Mouse (Mus musculus): ENCODE data around the gene D7Ertd443e.

D7Ertd443e gene

GRCm38 (mm10) chr7:134385561-134385960 lies at the start of gene D7Ertd443e:
TSS of gene D7Ertd443e (minus strand) at chr7:134385661.
- DNase-seq (ENCODE audit: low spot score in 2 of 2), result no peak

DNA sequence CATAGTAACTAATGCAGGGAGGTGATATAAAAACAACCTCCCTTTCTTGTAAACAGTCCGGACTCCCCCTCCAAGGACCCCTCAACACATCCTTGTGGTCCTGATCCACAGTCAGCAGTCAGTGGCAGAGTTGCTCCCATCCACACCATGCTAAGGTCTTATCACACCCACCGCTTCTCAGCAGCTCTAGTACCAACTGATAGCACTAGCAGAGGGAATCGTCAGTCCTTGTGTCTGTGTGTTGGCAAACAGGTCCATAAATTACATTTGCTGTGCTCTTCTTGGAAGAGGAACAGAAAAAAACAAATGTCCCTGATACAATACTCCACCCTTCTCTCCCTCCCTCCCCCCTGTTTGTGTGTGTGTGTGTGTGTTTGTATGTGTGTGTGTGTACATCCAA lies 46.2 kb upstream of the D7Ertd443e start:
- no peak for DNase-seq (ENCODE audit: low spot score in 2 of 2)

DNA sequence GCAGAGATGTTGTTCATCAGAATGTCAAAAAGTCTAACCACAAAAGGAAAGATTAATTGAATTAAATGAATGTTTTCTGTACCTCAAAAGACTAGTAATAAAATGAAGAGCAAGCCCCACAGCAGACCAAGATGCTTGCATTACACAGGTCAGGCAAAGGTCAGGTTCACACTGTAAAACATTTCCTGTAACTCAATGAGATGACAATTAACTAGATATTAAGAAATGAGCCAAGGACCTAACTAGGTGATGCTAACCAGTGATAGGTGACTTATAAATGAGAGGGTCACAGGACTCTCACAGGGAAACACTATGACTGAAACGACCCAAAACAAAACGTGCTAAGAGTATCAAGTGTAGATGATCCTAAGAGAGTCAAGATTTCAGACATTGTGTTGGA lies 43.2 kb upstream of the D7Ertd443e start:
- no peak for DNase-seq (ENCODE audit: low spot score in 2 of 2)

- no peak for DNase-seq (ENCODE audit: low spot score in 2 of 2)
Observed at GRCm38 (mm10) chr7:134415014-134415413, 29.6 kb upstream of the D7Ertd443e start.

DNA sequence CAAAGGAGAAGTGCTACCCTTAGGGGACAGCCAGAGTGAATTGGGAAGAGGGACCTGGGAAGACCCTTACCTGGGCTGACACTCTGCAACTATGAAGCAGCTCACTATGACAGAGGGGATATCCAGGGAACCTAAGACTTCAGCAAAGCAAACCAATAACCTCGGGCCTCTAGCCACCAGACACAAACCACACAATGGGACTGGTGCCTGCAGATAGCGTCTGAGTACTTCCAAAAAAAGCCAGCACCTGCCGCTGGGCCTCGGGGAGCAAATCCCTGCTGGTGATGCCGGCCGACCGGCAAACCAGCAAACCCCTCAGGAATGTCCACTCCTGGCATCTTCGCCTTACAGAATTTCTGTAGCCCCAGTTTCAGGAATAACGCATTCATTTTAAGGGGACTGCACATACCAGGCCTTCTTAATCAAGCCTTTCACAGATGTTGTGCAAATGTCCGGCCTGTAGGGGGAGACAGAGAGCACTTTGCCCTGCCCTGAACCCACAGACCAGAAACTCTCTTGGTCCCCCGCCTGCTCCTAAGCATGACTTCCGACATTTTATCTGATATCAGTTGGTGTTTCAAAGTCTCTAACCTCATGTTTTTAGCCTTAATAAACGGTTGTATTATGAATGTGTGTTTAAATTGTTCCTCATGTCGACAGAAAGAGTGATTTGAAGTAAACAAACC lies 28.7 kb upstream of the D7Ertd443e start:
- peak in 1 of 2 experiments; percentile 2 for DNase-seq (ENCODE audit: low spot score in 2 of 2)

DNA sequence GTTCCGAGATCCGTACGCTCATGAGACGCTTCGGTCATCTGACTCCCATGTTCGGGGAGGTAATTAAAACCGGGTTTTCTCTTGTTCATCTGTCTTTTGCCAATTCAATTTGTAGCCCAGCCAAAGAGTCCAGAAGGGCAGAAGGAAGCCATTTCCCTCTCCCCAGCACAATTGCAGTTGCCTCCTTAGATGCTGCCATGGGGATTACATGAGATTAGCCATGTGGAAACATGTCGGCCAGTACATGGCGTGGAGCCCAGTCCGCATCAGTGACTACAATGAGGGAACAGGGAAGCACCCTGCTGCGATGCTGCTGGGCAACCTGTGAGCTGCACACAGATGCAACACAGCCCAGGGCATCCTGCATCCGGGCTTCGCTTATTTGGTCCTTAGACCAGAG lies 23.2 kb upstream of the D7Ertd443e start:
- no peak for DNase-seq (ENCODE audit: low spot score in 2 of 2)

DNA sequence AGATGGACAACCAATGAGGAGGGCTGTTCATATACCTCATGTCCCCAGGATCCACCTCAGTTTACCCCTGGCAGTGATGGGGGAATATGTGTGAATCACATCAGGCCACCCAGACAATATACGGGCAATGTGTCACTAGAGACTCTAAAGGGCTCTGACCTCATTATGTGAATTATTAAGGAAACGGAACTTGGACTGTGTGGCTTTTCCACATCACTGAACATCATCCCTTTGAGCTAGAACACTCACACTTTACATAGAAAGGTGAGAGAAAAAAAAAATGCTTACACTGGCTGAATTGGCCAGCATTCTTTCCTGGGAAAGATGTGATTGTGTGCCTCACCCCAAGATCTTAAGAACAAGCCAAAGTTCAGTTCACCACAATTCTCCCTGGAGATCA lies 15.3 kb upstream of the D7Ertd443e start:
- DNase-seq (ENCODE audit: low spot score in 2 of 2), result no peak

- DNase-seq (ENCODE audit: low spot score in 2 of 2), result no peak
Observed at GRCm38 (mm10) chr7:134396769-134397168, 11.3 kb upstream of the D7Ertd443e start.

GRCm38 (mm10) chr7:134382791-134383190 lies 2.7 kb downstream of the D7Ertd443e start:
- no peak for DNase-seq (ENCODE audit: low spot score in 2 of 2)

- peak; percentile 44 to 57 for DNase-seq (ENCODE audit: low spot score in 2 of 2)
Observed at GRCm38 (mm10) chr7:134381407-134381861, 4.0 kb downstream of the D7Ertd443e start.

DNA sequence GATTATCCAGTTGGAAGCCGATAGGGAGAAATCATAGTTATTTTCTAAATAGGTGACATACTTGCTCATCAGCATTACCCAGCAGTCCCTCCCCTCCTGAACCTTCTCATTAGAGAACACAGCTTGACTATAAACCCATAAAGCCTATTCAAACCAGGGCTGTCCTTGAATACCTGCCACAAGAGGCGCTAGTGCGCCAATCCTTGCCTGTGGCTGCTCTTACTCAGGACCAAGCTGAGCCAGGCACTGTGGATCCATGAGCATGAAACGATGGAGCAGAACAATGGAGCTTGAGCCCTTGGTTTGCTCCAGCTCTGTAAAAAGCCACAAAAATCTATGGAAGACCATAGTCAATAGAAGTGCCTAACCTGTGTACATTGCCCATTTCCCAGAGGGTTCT lies 7.2 kb downstream of the D7Ertd443e start:
- no peak for DNase-seq (ENCODE audit: low spot score in 2 of 2)

DNA sequence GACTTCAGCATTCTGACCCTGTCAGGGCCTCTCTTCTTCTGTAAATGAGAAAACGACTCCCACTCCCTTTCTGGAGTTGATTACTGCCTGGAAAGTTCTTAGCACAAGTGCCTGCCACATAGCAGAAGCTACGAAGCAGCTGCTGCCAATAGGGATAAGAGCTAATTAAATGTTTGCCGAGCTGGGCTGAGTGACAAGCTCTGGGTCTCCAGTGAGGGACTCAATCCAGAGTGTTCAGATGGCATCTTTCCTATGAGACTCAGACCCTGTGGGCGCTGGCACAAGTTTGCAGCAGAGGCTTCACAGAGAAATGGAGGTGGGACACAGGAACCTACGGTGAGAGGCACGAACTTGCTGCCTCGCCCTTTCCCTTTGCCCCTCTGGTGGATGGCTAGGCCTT lies 8.7 kb downstream of the D7Ertd443e start:
- DNase-seq (ENCODE audit: low spot score in 2 of 2), result no peak

DNA sequence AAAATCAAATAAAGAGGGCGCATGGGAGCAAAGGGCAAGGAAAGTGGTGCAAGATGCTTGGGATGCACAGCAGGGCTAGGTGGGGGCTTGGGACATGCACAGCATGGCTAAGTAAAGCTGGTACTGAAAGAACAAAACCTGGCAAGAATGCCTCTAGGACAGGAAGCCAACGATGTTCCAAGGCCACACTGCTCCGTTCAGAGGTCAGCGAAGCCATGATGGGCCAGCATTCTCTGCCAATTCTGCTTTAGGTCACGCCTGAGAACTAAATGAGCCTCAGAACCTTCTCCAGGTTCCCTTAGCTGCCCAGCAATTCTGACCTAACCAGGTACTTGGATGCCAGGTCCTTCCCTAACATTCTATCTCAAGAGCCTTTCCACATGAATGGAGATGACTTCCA lies 13.2 kb downstream of the D7Ertd443e start:
- peak in 1 of 2 experiments; percentile 6 for DNase-seq (ENCODE audit: low spot score in 2 of 2)

DNA sequence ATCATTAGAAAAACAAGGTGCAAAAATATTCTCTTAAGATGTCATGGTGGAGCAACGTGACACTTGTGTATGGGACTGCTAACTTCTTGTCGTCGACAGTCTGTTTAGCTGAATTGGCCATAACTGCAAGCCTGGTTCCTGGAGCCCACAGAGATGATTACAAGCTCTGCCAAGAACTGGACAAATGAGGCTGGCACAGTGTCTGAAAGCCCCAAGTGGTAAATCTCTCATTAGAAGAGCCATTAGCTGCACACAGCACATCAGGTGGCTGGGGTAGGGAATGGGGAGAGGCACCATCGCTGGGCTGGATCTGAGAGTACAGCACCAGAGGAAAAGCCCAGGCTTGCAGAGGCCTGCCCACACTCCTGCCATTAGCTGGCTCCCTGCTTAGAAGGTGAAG lies 16.2 kb downstream of the D7Ertd443e start:
- no peak for DNase-seq (ENCODE audit: low spot score in 2 of 2)

GRCm38 (mm10) chr7:134362257-134362870 lies 23.1 kb downstream of the D7Ertd443e start:
- no peak for DNase-seq (ENCODE audit: low spot score in 2 of 2)

- DNase-seq (ENCODE audit: low spot score in 2 of 2), result peak; percentile 12 to 42
Observed at GRCm38 (mm10) chr7:134348825-134349224, 36.6 kb downstream of the D7Ertd443e start.

DNA sequence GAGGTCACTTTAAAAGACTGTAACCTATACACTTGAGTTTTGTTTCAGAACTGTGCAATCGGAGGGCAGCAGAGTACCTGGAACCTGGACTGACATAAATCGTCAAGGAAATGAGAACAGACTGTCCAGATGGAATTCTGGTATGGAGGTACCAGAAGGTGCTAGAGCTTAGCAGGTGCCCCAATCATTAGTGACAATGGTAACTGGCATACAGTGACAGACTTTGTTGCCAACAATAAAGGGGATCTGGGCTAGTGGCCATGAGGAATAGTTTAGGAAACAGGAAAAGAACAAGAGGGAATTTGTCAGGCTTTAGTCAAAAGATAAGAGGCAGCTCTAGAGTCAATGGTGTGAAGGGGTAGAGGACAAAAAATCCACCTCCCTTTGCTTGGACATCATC lies 43.3 kb downstream of the D7Ertd443e start:
- no peak for DNase-seq (ENCODE audit: low spot score in 2 of 2)

GRCm38 (mm10) chr7:134335951-134336350 lies 49.5 kb downstream of the D7Ertd443e start:
- no peak for DNase-seq (ENCODE audit: low spot score in 2 of 2)

DNA sequence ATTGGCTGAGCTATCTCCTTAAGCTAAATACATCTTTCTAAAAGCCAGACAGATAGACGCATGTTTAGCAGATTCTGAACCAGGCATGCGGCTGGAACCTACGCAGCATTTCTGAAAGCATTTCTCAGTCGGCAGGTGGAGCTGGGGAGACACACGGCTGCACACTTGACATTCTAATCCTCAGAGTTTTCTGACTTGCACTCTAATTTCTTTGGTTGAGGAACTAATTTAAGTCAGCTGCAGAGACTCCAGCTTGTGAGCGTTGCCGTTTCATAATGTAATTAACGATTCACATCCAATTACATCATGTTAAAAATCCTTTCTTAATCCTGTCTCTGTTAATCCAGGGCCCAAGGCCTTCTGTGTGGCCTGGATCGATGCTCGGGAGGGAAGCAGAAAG lies 64.5 kb downstream of the D7Ertd443e start:
- no peak for DNase-seq (ENCODE audit: low spot score in 2 of 2)

DNA sequence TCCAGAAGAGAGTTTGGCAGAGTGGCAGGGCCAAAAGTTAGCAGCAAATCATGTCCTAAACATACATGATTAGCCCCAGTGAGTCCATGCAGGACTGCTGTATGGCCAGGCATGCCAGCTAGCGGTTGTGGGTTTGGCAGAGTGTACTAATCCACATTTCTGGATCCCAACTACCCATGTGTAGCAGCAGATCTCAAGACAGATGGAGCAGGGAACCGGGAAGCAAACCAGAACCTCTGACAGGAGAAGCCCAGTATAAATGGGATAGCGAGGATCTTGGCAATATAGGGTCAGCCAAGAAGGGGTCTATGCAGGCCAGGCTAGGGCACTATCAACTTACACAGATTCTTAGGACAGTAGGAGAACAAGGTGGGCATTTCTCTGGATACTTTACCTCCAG lies 83.4 kb downstream of the D7Ertd443e start:
- no peak for DNase-seq (ENCODE audit: low spot score in 2 of 2)

- DNase-seq (ENCODE audit: low spot score in 2 of 2), result no peak
Observed at GRCm38 (mm10) chr7:134301285-134301684, 84.2 kb downstream of the D7Ertd443e start.

DNA sequence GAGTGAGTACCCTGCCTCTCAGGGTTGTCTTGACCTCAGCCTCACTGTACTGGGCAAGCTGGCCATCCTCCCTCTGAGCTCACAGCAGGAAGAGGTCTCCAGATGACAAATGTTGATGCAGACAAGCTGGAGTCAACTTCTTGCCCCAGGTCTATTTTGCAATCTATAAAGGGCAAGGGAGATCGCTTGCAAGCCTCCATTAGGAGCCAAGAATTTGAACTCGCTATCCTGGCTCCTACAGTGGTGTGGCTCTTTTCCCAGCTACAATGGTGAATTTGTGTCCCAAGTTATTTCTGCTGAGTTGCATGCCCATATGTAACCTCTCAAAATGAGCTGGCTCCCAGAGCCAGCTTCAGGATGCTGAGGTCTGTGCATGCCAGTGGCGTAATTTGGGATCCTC lies 92.7 kb downstream of the D7Ertd443e start:
- peak; percentile 27 to 50 for DNase-seq (ENCODE audit: low spot score in 2 of 2)

DNA sequence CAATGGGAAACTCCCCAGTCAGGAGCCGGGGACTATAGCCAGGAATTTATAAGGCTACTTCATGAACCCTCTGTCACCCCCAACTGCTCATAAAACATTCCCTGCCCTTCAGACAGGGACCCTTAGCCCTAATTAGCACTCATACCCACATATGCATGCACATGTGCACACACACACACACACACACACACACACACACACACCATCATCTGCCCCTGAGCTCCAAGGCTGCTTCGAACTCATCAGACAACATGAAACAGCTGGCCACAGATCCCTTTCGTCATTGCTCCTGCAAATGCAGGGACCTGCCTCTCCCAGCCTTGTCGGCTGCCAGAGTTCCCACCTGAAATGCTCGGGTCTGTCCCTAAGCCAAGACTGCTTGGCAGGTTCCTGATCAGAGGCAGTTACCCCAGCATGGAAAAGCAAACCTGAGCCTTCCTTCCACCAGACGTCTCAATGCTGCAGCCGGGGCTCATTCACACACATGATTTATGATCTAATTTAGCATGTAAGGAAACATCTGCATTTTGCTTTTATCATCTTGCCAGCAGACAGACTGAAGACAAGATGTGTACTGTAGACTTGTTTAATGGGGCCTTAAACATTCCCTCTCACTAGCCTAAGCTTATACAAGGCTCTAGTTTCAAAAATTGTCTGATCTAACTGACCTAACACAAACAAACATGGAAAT lies 95.7 kb downstream of the D7Ertd443e start:
- no peak for DNase-seq (ENCODE audit: low spot score in 2 of 2)

All from heart, adult 9 months (tissue).